Mouse (Mus musculus) left cerebral cortex, postnatal 25 days (tissue): ENCODE results near the gene Pdzd8. TPM values are rescaled to one million over a fixed set of nuclear protein-coding genes. Genes with fewer than 3 reads are reported as not detected.

Source experiments
- DNase-seq, 2 experiments: peaks; one replicate each; pipeline ENCODE4 v3.0.0; 2022; ENCODE audit warnings: low spot score in 2 of 2, mixed read lengths in 1 of 2
- intact Hi-C: fragments of 180-260 bp; cut with DNase I; formaldehyde crosslinking; loops from one replicate; pipeline ENCODE4 v1.15.1; 2025
- total RNA-seq, 2 experiments: library from RNA; stranded (reverse); gene quantifications; 2 replicates each; pipeline ENCODE4 v1.2.3; 2021

Pdzd8 gene
- total RNA-seq, 2 experiments from 2014 or later = 59.8 to 62.3 TPM

DNA sequence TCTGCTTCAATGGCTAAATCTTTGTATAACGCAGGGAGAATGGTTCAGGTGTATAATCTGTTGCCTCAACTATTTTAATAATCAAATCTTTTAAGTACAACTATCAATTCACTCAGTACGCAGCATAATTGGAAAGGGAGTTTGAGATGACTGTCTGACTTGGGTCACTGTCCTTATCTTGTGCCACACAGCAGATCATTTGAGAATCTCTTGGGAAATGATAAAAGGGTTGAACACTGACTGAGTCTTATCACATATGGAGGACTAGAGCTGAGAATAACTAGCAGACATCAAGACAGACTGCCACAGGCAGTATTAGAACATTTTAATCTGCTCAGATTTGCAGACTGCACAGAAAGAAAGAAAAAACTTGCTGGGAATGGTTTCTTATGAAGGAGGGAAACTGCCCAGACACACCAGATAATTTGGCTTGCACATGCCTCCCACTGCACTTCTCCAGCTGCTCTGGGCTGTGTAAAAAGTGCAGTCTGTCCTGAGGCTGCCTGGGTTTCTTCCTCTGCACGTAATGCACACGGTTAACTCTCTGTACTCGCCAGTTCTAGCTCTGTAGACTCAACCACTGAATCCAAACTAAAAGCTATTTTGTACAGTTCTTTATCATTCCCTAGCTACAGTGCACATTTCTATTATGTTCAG lies 53.3 kb downstream of the Pdzd8 start:
- intact Hi-C loops = no loop called here
- peak in 1 of 2 experiments; percentile 58 for DNase-seq

DNA sequence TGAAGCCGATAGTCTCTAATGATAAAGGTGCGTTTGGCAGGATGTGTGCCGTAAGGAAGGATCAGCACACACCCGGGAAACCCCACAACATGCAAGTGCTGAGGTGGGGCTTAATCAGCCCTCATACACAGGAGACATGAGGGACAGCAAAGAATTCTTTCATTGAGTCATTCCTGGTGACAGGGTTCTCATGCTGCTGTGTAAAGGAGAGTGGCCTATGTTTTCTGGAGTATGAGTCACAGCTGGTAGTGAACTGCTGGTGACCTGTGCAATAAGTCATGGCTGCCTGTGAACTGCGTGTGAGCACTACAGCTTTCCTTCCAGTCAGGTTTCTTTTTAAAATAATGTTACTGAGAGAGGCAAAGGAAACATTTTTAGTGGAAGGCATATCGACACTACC lies 55.8 kb downstream of the Pdzd8 start:
- DNase-seq = no peak
- intact Hi-C loops = no loop called here

DNA sequence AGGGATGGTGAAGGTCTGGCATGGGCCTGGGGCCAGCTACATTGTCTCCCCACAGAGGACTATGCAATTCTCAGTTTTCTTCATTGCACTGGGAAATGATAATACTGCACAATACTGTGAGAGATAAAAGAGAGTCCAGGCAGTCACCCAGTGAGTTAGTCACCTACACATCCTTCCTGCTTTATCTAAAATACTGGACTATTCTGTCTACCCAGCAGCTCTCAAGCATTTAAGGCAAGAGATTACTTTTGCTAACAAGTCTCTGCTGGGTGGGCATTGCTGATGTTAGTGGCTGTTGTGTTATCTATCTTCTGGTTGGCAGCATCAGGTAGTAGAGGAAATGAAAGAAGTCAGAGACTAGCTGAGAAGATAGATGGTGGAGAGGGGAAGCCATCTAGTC lies 56.5 kb downstream of the Pdzd8 start:
- DNase-seq = no peak
- intact Hi-C loops = no loop called here

DNA sequence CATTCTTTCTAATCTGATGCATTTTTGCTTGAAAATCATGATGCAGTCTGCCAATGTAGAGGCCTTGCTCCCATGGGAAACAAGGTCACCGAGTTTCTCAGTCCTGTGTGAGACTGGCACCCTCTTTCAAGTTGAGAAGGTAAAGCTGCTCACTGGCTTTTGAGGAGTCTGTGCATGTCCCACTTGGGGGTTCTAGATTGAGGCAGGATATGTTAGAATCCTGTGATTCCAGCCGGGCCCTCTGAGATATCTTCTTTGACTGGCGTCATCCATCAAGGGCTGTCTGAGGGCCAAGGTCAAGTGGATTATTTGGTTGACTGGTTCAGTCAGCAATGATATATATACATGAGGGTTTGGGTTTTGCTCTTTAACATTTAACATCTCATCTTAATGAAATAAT lies 63.6 kb downstream of the Pdzd8 start:
- no peak for DNase-seq
- intact Hi-C loops = no loop called here

DNA sequence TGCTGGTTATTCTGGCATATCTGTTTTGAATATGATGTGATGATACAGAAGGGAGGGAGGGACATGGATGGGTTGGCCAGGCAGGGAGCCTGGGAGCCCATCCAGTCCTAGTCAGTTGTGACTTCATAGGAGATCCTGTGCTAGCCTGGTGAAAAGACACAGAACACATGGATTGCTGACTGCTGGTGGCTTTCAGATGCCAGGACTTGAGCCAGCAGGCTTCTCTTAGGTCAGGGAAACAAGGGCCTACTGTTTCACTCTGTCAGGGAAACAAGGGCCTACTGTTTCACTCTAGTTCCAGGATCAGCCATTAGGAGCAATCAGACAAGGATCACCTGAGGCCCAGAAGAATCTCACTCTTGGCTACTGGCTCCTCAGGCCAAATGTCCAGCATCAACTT lies 64.7 kb downstream of the Pdzd8 start:
- intact Hi-C loops = no loop called here
- no peak for DNase-seq

DNA sequence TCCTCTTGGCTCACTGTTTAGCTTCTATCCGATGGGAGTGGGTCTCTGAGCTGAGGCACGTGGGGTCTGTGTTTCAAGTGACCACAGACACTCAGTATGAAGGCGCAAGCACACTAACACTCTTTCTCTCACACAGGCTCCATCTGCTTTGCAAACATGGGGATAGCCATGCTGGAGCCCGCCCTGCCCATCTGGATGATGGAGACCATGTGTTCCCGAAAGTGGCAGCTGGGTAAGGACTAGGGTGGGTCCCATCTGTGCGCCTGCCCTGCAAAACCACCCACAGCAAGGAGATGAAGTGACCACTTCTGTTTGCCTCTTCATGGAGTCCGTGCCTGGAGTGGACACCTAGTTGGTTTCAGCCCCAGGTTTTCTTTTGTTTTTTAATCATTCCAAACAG lies 69.2 kb downstream of the Pdzd8 start:
- no peak for DNase-seq
- intact Hi-C loops = no loop called here

DNA sequence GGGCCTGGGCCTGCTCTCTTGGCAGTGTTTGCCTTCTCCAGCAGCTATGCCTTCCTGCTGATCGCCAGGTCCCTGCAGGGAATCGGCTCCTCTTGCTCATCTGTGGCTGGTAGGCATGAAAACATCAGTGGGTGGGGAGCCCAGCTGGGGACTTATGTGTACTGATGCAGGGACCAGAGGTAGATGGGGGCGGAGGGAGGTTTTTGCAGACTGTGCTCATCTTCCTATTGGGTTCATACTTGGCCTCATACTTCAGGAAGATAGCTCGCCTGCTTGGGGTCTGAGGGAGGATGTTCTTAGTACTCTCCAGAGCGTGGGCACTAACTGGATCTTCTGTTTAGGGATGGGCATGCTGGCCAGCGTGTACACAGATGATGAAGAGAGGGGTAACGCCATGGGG lies 72.4 kb downstream of the Pdzd8 start:
- DNase-seq = peak in 1 of 2 experiments; percentile 33
- intact Hi-C loops = no loop called here

DNA sequence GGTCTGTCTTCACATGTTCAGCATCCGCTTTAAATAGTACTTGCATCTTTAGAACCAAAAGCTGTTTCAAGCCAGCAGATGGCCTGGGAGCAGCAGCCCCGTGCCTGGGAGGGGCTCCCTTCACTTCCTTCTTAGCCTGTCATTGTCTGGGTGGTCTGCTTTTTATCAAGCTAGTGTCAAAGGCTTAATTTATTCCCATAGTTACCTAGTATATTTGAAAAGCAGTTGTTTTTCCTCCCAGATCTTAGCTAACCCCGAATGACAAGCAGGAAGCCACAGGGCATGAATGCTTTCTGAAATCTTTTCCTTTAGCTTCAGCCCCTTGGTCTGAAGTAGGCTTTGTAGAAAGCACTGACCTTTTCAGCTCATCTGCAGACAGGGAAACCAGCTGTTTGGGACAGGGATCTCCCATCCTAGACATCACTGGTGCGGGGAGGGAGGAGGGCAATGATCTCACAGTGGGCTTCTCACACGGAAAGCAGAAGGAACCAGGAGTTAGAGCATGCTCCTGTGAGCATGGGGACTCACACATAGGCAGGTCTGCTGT lies 78.1 kb downstream of the Pdzd8 start:
- intact Hi-C loops = no loop called here
- DNase-seq = peak in 1 of 2 experiments; percentile 10

DNA sequence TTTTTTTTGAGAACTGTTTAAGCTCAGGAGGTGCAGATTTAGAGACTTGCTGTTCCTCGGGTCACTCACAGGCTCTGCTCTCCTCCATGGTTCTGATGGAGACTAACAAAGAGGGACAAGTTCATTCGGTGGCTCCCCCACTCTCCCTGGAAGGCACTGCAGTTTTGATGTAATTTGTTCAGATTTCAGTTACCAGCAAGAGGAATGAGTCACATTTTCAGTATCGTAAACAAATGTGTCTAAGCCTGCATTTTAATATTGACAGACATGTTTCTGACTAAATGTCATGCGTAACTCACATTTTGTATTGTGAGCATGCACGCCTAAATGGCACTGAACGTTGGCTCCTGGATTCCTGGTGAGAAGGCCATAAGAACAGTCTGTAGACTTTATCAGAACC lies 79.7 kb downstream of the Pdzd8 start:
- DNase-seq = no peak
- intact Hi-C loops = no loop called here

DNA sequence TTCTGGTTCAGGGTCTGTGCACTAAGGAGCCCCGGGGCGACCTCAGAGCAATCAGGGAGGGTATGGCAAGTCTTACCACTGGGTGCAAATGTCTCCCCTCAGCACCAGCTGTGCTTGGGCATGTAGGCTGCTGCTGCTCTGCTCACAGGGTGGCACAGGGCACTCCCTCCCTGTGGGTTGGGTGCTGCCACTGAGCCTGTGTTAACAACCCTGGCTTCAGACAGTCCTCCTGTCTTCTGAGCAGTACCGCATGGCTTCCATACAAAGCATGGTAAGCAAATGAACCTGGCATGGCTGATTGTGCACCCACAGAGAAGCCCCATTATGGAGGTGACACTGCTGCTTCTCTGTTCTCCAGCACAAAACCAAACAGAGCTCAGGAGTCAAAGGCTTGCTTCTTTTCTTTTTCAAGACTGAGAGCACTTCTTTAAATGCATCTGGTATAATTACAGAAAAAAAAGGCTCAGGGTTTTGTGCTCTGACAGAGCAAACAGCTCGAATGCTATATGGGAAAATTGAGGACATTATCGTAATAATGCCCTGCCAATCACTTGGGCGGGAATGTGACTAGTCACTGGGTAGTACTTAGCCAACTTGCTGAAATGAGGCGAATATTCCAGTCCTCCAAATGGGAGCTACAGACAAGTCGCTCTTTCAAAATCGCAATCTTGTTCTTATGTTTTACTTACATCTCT lies 80.6 kb downstream of the Pdzd8 start:
- intact Hi-C loops = no loop called here
- DNase-seq = no peak

DNA sequence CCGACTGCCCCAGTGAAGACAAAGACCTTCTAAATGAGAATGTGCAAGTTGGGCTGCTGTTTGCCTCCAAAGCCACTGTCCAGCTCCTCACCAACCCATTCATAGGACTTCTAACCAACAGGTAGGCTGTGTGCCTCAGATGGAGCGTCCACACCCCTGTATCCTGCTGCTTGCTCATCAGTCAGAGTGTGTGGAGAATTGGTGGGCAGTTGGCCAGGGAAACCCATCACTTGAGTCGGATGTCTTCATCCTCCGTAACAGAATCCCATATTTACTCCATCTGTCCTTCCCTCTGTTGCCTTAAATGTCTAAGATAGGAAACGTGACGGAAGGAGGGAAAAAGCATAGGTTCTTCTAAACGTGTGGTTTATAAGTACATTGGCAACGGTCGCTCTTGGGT lies 82.4 kb downstream of the Pdzd8 start:
- intact Hi-C loops = no loop called here
- peak in 1 of 2 experiments; percentile 42 for DNase-seq

DNA sequence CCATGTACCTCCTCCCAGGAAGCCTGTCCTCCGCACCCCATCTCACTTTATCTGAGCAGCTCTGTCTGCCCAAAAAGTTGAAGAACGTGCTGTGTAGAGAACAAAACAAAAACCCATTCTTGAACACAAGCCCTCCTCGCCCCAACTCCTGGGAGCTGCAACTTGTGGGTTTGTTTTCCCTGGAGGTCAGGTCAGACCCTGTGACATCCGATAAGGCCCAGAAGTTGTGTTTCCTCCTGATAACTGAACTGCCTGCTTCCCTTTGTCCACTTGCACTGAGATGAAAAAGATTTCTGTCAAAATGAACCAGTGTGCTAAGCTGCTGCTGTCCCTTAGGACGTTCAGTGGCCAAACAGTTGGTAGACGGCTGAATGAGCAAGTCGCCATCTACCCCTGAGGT lies 84.0 kb downstream of the Pdzd8 start:
- intact Hi-C loops = no loop called here
- no peak for DNase-seq

DNA sequence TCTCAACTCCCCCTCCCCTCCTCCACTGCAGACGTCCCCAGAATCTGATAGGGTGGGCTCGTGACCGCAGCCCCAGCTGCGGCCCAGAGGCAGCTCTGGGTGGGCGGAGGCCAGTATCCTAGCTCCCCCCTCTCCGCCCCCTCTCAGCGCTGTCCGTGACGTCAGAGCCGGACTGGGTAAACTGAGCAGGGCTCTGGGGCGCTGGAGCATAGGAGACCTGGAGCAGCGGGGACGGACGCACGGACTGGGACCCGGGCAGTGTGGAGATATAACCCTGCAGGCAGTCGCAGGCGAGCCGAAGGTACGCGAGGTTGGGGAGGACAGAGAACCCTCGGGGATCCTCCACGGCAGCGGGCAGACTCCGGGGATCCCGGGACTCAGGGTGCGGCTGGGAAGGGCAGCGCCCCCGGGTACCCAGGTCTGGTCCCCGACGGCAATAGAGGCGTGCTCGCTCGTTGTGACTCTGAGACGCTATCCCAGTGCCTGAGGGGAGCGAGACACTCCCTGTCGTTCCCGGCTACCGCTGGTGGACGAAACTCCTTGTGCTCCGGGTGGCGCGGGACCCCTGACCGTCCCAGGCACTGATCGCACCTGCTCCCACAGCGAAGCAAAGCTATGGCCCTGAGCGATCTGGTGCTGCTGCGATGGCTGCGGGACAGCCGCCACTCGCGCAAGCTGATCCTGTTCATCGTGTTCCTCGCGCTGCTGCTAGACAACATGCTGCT lies 84.7 kb downstream of the Pdzd8 start, which contains the start of gene Slc18a2:
Gene Slc18a2 (plus strand): TSS at position 179 of the 725 bp plus-strand sequence.
- intact Hi-C loops = no loop called here
- DNase-seq = no peak

DNA sequence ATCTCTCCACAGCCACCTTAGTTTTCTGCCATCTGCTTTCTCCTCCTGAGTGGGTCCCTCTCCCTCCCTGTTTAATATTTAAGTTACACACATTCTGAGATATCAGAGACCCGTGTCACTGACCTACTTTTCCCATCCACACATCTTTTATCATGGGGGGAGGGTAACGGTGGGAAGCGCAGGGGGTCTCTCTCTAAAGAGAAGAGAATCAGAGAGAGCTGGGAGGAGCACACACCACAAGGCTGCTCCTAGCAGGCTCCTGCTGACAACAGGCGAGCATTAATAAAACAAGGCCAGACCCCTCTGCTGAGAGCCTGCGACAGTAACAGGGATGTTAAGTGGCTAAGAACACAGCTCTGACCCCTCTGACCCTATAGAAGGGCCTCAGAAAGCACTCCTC lies 85.9 kb downstream of the Pdzd8 start:
- no peak for DNase-seq
- intact Hi-C loops = no loop called here

DNA sequence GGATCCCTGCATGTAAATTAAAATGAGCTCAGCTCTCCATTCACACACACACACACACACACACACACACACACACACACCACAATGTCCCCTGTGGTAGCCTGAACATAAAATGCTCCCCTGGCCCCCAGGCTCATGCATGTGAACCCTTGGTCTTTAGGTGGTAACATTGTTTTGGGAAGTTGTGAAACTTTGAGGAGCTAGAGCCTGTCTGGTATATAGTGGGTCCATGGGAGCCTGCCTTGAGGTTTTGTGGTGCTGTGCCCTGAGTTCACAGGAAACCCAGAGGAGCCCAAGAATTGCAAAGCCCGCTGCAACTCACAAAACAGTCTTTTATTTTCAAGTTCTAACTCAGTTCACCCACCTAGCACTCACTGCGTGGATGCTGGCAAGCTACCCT lies 92.9 kb downstream of the Pdzd8 start:
- DNase-seq = no peak
- intact Hi-C loops = no loop called here

DNA sequence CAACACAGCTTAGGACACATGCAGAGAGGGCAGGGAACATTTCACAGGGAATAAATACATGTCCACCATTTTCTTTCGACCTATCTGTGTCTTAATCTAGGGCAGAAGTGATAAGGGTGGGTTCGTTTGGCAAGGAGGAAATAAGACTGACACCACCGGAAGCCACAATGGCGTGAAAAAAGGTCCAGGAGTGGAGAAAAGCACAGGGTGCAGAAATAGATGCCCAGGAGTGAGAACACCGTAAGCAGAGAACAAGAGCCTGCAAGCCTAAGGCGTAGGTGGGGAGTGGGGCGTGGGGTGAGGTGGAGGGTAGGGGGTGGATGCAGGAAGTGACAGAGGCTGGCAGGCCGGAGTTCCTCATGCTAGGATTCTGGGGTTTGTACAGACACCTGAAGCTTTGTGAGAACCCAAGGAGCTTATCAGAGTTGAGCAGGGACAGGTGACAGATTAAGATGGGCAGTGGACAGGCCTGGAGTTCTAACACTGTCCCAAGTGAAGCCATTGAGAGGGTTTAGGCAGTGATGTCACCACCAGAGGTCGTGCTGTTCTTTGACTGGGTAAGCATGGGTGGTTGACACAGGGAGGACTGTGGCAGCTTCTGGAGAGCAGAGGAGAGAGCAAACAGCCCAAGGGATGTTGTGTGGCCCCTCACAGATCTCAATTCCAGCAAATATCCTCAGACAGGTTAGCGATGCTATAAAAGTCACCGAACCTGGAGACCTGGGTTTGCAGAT lies 96.9 kb downstream of the Pdzd8 start:
- DNase-seq = no peak
- intact Hi-C loops = no loop called here

DNA sequence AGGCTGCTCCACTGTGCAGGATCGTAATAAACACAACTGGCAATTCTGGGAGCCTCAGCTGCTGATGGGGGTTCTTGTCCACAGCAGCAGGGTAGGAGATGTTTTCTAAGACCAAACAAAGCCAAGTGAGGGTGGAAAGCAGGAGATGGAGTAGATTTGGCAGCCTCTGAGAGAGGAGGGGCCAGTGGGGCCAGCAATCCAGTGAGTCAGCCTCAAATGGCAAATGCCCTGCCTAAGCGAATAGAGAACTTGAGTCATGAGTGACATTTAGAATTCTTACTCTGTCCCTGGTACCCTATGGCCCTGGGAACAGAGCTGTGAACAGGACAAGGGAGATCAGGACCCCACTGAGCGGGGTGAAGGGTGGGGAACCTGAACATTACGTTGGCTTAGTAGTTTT lies 97.4 kb downstream of the Pdzd8 start:
- DNase-seq = no peak
- intact Hi-C loops = no loop called here
